Mouse (Mus musculus) Muller cell, postnatal 12 days (primary cell): Measurements from ENCODE around the gene Tnks2.

Source experiments
- DNase-seq: peaks from one replicate; pipeline ENCODE4 v3.0.0-alpha.2; 2015; ENCODE audit errors: inconsistent ontology term

The Tnks2 gene

GRCm38 (mm10) chr19:36932613-36933012, 98.6 kb downstream of the Tnks2 start:
- no peak for DNase-seq

GRCm38 (mm10) chr19:36936285-36936684, 102.3 kb downstream of the Tnks2 start:
- no peak for DNase-seq

GRCm38 (mm10) chr19:36938008-36938407, 104.0 kb downstream of the Tnks2 start:
- no peak for DNase-seq

- DNase-seq: no peak
Measured at GRCm38 (mm10) chr19:36940064-36940463, 106.0 kb downstream of the Tnks2 start.
